1 mouse cellular context compared by ENCODE assay signal in the genomic region with DNA sequence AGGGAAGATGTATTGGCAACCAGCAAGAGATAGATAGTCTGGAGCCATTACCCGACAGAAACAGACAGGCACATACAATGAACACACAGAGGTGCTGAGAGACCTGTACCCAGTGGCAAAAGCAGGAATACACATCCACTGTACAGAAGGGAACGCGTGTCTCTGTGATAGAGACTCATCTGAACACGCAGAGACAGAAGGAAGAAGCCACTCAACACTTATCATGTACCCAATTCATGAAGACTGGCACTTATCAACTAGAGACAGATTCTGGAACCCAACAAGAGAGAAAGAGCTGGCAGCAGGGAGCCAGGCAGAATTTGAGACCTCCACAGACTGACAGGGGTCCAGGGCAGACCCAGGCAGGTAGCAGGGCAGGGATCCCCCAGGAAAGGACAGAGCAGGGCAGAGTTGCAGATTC.
TF ChIP-seq lines count a peak whose summit lies in the region.

No protein-coding gene starts in this region.

TF ChIP-seq in MEL, 35 proteins besides CTCF, POLR2A, EP300 and RAD21 (continued from another document):
- TF ChIP-seq MAFK (IDR thresholded peaks at IDR 0.05; ENCODE audit: borderline replicate concordance, low read depth, low read length) (no peak), MYC (IDR thresholded peaks at IDR 0.05; ENCODE audit: low read depth, low read length) (no peak), UBTF (IDR thresholded peaks at IDR 0.05; ENCODE audit: borderline replicate concordance, insufficient read depth, low read depth, low read length) (no peak), TCF12 (IDR thresholded peaks at IDR 0.05; ENCODE audit: low read depth, low read length) (peak; percentile 72), ZNF384 (IDR thresholded peaks at IDR 0.05; ENCODE audit: low read depth, low read length) (no peak), RCOR1 (IDR thresholded peaks at IDR 0.05; ENCODE audit: low read depth, low read length) (no peak), TBP (IDR thresholded peaks at IDR 0.05; ENCODE audit: low read depth, low read length) (no peak), ZMIZ1 (IDR thresholded peaks at IDR 0.05; ENCODE audit: low read depth, low read length) (no peak)
